Mouse (Mus musculus) heart, embryonic 15.5 days (tissue): ENCODE results near the gene Tnfsf4. TPM values are rescaled to one million over a fixed set of nuclear protein-coding genes. Genes with fewer than 3 reads are reported as not detected.

ENCODE experiments used
- ATAC-seq: fragments of 200-750 bp; cut with Nextera tagmentation; replicated peaks from 2 replicates; pipeline ENCODE4 v1.8.0; 2017; ENCODE audit warnings: low read depth, moderate TSS enrichment; ENCODE audit not compliant: insufficient number of reproducible peaks, insufficient read depth, low FRiP score
- H3K27ac ChIP-seq: fragments of 300-500 bp; sonication (generic); 2 replicates; pipeline ENCODE4 v1.5.1; 2015; ENCODE audit warnings: mild to moderate bottlenecking, inconsistent platforms
- H3K27me3 ChIP-seq: fragments of 300-500 bp; sonication (generic); 2 replicates; pipeline ENCODE4 v1.6.1; 2015; ENCODE audit warnings: inconsistent platforms
- H3K36me3 ChIP-seq: fragments of 300-500 bp; sonication (generic); 2 replicates; pipeline ENCODE4 v1.6.1; 2015; ENCODE audit warnings: mild to moderate bottlenecking, inconsistent platforms
- H3K4me1 ChIP-seq: fragments of 300-500 bp; sonication (generic); replicated peaks from 2 replicates; pipeline ENCODE4 v1.6.1; 2015; ENCODE audit warnings: inconsistent platforms
- H3K4me2 ChIP-seq: fragments of 300-500 bp; sonication (generic); 2 replicates; pipeline ENCODE4 v1.6.1; 2015; ENCODE audit warnings: inconsistent platforms, mild to moderate bottlenecking, moderate library complexity
- H3K4me3 ChIP-seq: fragments of 300-500 bp; sonication (generic); 2 replicates; pipeline ENCODE4 v1.5.1; 2015; ENCODE audit warnings: mild to moderate bottlenecking, inconsistent platforms
- H3K9ac ChIP-seq: fragments of 300-500 bp; sonication (generic); 2 replicates; pipeline ENCODE4 v1.6.1; 2015; ENCODE audit warnings: mild to moderate bottlenecking, inconsistent platforms
- H3K9me3 ChIP-seq: fragments of 300-500 bp; sonication (generic); replicated peaks from 2 replicates; pipeline ENCODE4 v1.6.1; 2016; ENCODE audit warnings: inconsistent platforms
- WGBS: fragments of 180-500 bp; shearing (Covaris S2); methylation state at CpG from one replicate; pipeline ENCODE4 v1.1.7; 2015; ENCODE audit warnings: mixed read lengths; 5-methylcytosine and 5-hydroxymethylcytosine counted together
- polyA plus RNA-seq: library from polyadenylated mRNA; unstranded; fragments of >200 nt; fragmentation: Nextera tagmentation; extraction: Ambion mirVana; gene quantifications from 2 replicates; pipeline ENCODE4 v1.2.1, GENCODE M21; 2015

Tnfsf4 gene
- polyA plus RNA-seq, 1 experiment from 2014 or later: 0.06 TPM

GRCm38 (mm10) chr1:161463388-161464085 is 68.3 kb downstream of the Tnfsf4 start:
- Histone ChIP-seq H3K4me3 (no peak overlapping the region), H3K27me3 (no peaks in the 10 kb centered on the region), H3K4me1 (0 out of 2 replicates have a peak, but pooled peaks cover 5% of the 10 kb centered on the region), H3K36me3 (no peaks in the 10 kb centered on the region), H3K9ac (no peak overlapping the region), H3K9me3 (no peaks in the 10 kb centered on the region), H3K27ac (no peak overlapping the region), H3K4me2 (no peak overlapping the region)
- WGBS: 55% methylated on average over 2 of the region's 2 CpGs
- ATAC-seq: no peak

Other genes with a start within 250 kb of the Tnfsf4 start
- 0.30 and 0.39 TPM in 2 replicates for gene Tex50, start 236.1 kb upstream of the Tnfsf4 start, polyA plus RNA-seq
- 302 and 315 TPM in 2 replicates for gene Prdx6, start 144.2 kb upstream of the Tnfsf4 start, polyA plus RNA-seq
- 0.10 TPM in 1 of 2 replicates, not detected in the other for gene Tnfsf18, start 99.2 kb downstream of the Tnfsf4 start, polyA plus RNA-seq